Mouse (Mus musculus) thymus, adult 2 months (tissue): ENCODE measurements around the gene Abtb2. TPM values are rescaled to one million over a fixed set of nuclear protein-coding genes. Genes with fewer than 3 reads are reported as not detected.

Experiments used
- DNase-seq: peaks from one replicate; pipeline ENCODE4 v3.0.0; 2021
- H3K27ac ChIP-seq: fragments of 200-500 bp; 2 replicates; pipeline ENCODE4 v1.5.1; 2012; ENCODE audit warnings: low read length, control low read depth; ENCODE audit not compliant: control insufficient read depth, insufficient read depth
- H3K27me3 ChIP-seq: fragments of 200-500 bp; 2 replicates; pipeline ENCODE4 v1.6.1; 2012; ENCODE audit warnings: mild to moderate bottlenecking, low read length, moderate library complexity, mixed read lengths; ENCODE audit not compliant: control insufficient read depth, insufficient read depth
- H3K36me3 ChIP-seq: fragments of 200-500 bp; 2 replicates; pipeline ENCODE4 v1.6.1; 2012; ENCODE audit warnings: mild to moderate bottlenecking, low read length, moderate library complexity; ENCODE audit not compliant: control insufficient read depth, insufficient read depth
- H3K4me1 ChIP-seq: fragments of 200-500 bp; replicated peaks from 2 replicates; pipeline ENCODE4 v1.6.1; 2012; ENCODE audit warnings: low read length; ENCODE audit not compliant: control insufficient read depth, insufficient read depth
- H3K4me3 ChIP-seq: fragments of 200-500 bp; 2 replicates; pipeline ENCODE4 v1.5.1; 2012; ENCODE audit warnings: mild to moderate bottlenecking, low read length, control low read depth, moderate library complexity; ENCODE audit not compliant: control insufficient read depth, insufficient read depth
- CTCF ChIP-seq: fragments of 200-500 bp; IDR thresholded peaks from 2 replicates; pipeline ENCODE4 v1.5.1; 2012; ENCODE audit warnings: mild to moderate bottlenecking, control low read depth, low read length, moderate library complexity, borderline replicate concordance; ENCODE audit not compliant: control insufficient read depth, poor library complexity, insufficient read depth; ENCODE audit errors: extremely low read depth
- POLR2A ChIP-seq: fragments of 200-500 bp; IDR thresholded peaks from 2 replicates; pipeline ENCODE4 v1.6.1; 2012; ENCODE audit warnings: mild to moderate bottlenecking, low read length, control low read depth, moderate library complexity; ENCODE audit not compliant: control insufficient read depth, poor library complexity, insufficient read depth; ENCODE audit errors: extremely low read depth
- WGBS: fragments of 180-500 bp; shearing (Covaris S2); methylation state at CpG from one replicate; pipeline ENCODE4 v1.1.7; 2018; 5-methylcytosine and 5-hydroxymethylcytosine counted together
- polyA plus RNA-seq: library from polyadenylated mRNA; depleted of rRNA; stranded (reverse); fragments of >200 nt; gene quantifications from 2 replicates; pipeline ENCODE4 v1.2.3, GENCODE M21; 2012

Abtb2 gene
- polyA plus RNA-seq, 1 experiment = 110 TPM

- H3K27ac ChIP-seq = no peak overlapping the region
- H3K36me3 ChIP-seq = peaks cover 5% of the 10 kb centered on the region
- WGBS = 93% methylated on average over 9 of the region's 9 CpGs
- no peak overlapping the region for H3K4me3 ChIP-seq
- no peaks in the 10 kb centered on the region for H3K27me3 ChIP-seq
- peaks cover 13% of the 10 kb centered on the region for H3K4me1 ChIP-seq
- TF ChIP-seq CTCF (no peak), POLR2A (no peak)
- DNase-seq = no peak
Measured at GRCm38 (mm10) chr2:103591742-103592590, 25.9 kb downstream of the Abtb2 start.

- 95% methylated on average over 3 of the region's 3 CpGs for WGBS
- H3K27me3 ChIP-seq = no peaks in the 10 kb centered on the region
- no peak for TF ChIP-seq POLR2A
- no peak for TF ChIP-seq CTCF
- no peak overlapping the region for H3K27ac ChIP-seq
- H3K4me3 ChIP-seq = no peak overlapping the region
- H3K36me3 ChIP-seq = peaks cover 5% of the 10 kb centered on the region
- peaks cover 18% of the 10 kb centered on the region for H3K4me1 ChIP-seq
- no peak for DNase-seq
Measured at GRCm38 (mm10) chr2:103592591-103592929, 26.4 kb downstream of the Abtb2 start.

GRCm38 (mm10) chr2:103594592-103595011 is 28.5 kb downstream of the Abtb2 start:
- TF ChIP-seq POLR2A (no peak), CTCF (no peak)
- Histone ChIP-seq H3K36me3 (peaks cover 5% of the 10 kb centered on the region), H3K4me3 (no peak overlapping the region), H3K27ac (no peak overlapping the region), H3K27me3 (no peaks in the 10 kb centered on the region), H3K4me1 (peaks cover 18% of the 10 kb centered on the region)
- DNase-seq = no peak
- 95% methylated on average over 6 of the region's 6 CpGs for WGBS

GRCm38 (mm10) chr2:103595028-103595651 is 29.0 kb downstream of the Abtb2 start:
- 79% methylated on average over 5 of the region's 5 CpGs for WGBS
- H3K4me3 ChIP-seq = no peak overlapping the region
- no peaks in the 10 kb centered on the region for H3K27me3 ChIP-seq
- no peak for DNase-seq
- TF ChIP-seq POLR2A = no peak
- TF ChIP-seq CTCF = no peak
- H3K4me1 ChIP-seq = peaks cover 23% of the 10 kb centered on the region
- H3K36me3 ChIP-seq = peaks cover 5% of the 10 kb centered on the region
- H3K27ac ChIP-seq = no peak overlapping the region

- Histone ChIP-seq H3K27me3 (no peaks in the 10 kb centered on the region), H3K27ac (no peak overlapping the region), H3K4me1 (peaks cover 24% of the 10 kb centered on the region), H3K36me3 (no peaks in the 10 kb centered on the region), H3K4me3 (no peak overlapping the region)
- WGBS = 94% methylated on average over 1 of the region's 1 CpGs
- TF ChIP-seq CTCF (no peak), POLR2A (no peak)
- no peak for DNase-seq
Measured at GRCm38 (mm10) chr2:103599296-103599695, 33.2 kb downstream of the Abtb2 start.

- peaks cover 24% of the 10 kb centered on the region for H3K4me1 ChIP-seq
- H3K36me3 ChIP-seq = no peaks in the 10 kb centered on the region
- no peak overlapping the region for H3K27ac ChIP-seq
- DNase-seq = no peak
- H3K27me3 ChIP-seq = no peaks in the 10 kb centered on the region
- H3K4me3 ChIP-seq = no peak overlapping the region
- WGBS = 31% methylated on average over 8 of the region's 8 CpGs
- no peak for TF ChIP-seq POLR2A
Measured at GRCm38 (mm10) chr2:103600165-103600891, 34.2 kb downstream of the Abtb2 start.
